Mouse (Mus musculus) small intestine, adult 2 months (tissue): ENCODE measurements around the gene BC067074. TPM values are rescaled to one million over a fixed set of nuclear protein-coding genes. Genes with fewer than 3 reads are reported as not detected.

Experiments
- H3K27ac ChIP-seq: fragments of 200-500 bp; 2 replicates; pipeline ENCODE4 v1.5.1; 2012; ENCODE audit warnings: low read depth, low read length, control low read depth, inconsistent platforms; ENCODE audit not compliant: insufficient read depth
- H3K27me3 ChIP-seq: fragments of 200-500 bp; 2 replicates; pipeline ENCODE4 v1.6.1; 2012; ENCODE audit warnings: mild to moderate bottlenecking, moderate library complexity, low read length, inconsistent platforms; ENCODE audit not compliant: control insufficient read depth, insufficient read depth
- H3K36me3 ChIP-seq: fragments of 200-500 bp; 2 replicates; pipeline ENCODE4 v1.6.1; 2012; ENCODE audit warnings: mild to moderate bottlenecking, low read length, control low read depth, inconsistent platforms; ENCODE audit not compliant: control insufficient read depth, insufficient read depth
- H3K4me1 ChIP-seq: fragments of 200-500 bp; 2 replicates; pipeline ENCODE4 v1.6.1; 2012; ENCODE audit warnings: low read length, inconsistent platforms, mixed read lengths; ENCODE audit not compliant: control insufficient read depth, insufficient read depth, insufficient read length
- H3K4me3 ChIP-seq: fragments of 200-500 bp; 2 replicates; pipeline ENCODE4 v1.5.1; 2012; ENCODE audit warnings: low read depth, mild to moderate bottlenecking, control low read depth, inconsistent platforms, low read length, moderate library complexity
- CTCF ChIP-seq: fragments of 200-500 bp; IDR thresholded peaks from 2 replicates; pipeline ENCODE4 v1.5.1; 2012; ENCODE audit warnings: low read depth, mild to moderate bottlenecking, control low read depth, inconsistent platforms, low read length, moderate library complexity, mixed read lengths; ENCODE audit not compliant: insufficient replicate concordance, insufficient read length; ENCODE audit errors: extremely low read depth
- POLR2A ChIP-seq: fragments of 200-500 bp; IDR thresholded peaks from 2 replicates; pipeline ENCODE4 v1.6.1; 2012; ENCODE audit warnings: low read depth, mild to moderate bottlenecking, control low read depth, inconsistent platforms, low read length, moderate library complexity
- WGBS: fragments of 180-500 bp; shearing (Covaris S2); methylation state at CpG from one replicate; pipeline ENCODE4 v1.1.7; 2018; 5-methylcytosine and 5-hydroxymethylcytosine counted together
- polyA plus RNA-seq: library from polyadenylated mRNA; depleted of rRNA; stranded (reverse); fragments of >200 nt; gene quantifications from 2 replicates; pipeline ENCODE4 v1.2.3, GENCODE M21; 2012

Gene BC067074
- polyA plus RNA-seq, 1 experiment: 0.10 TPM

- Histone ChIP-seq H3K27me3 (no peaks in the 10 kb centered on the region), H3K4me1 (peaks cover 8% of the 10 kb centered on the region), H3K36me3 (no peaks in the 10 kb centered on the region), H3K27ac (no peak overlapping the region), H3K4me3 (no peak overlapping the region)
- TF ChIP-seq POLR2A: no peak
- TF ChIP-seq CTCF: no peak
- 73% methylated on average over 4 of the region's 4 CpGs for WGBS
These were observed 108.5 kb downstream of the BC067074 start for GRCm38 (mm10) chr13:113401373-113402010.

- Histone ChIP-seq H3K27ac (no peak overlapping the region), H3K4me3 (no peak overlapping the region), H3K4me1 (no peaks in the 10 kb centered on the region), H3K27me3 (no peaks in the 10 kb centered on the region), H3K36me3 (no peaks in the 10 kb centered on the region)
- WGBS: 79% methylated on average over 6 of the region's 6 CpGs
- no peak for TF ChIP-seq CTCF
These were observed 110.7 kb downstream of the BC067074 start for GRCm38 (mm10) chr13:113403706-113404105.

- no peak overlapping the region for H3K4me3 ChIP-seq
These were observed 111.2 kb downstream of the BC067074 start for GRCm38 (mm10) chr13:113404172-113404571.

GRCm38 (mm10) chr13:113409941-113410340 is 117.0 kb downstream of the BC067074 start:
- H3K4me3 ChIP-seq: no peak overlapping the region
- H3K27ac ChIP-seq: no peak overlapping the region
- H3K27me3 ChIP-seq: no peaks in the 10 kb centered on the region
- H3K4me1 ChIP-seq: peaks cover 9% of the 10 kb centered on the region; the same call in 1 of the 2 replicates
- H3K36me3 ChIP-seq: no peaks in the 10 kb centered on the region
- no peak for TF ChIP-seq CTCF
- TF ChIP-seq POLR2A: no peak
- 80% methylated on average over 12 of the region's 12 CpGs for WGBS

More at GRCm38 (mm10) chr13:113404172-113404571, 111.2 kb downstream of the BC067074 start:
- no peaks in the 10 kb centered on the region for H3K4me1 ChIP-seq
- H3K27ac ChIP-seq: no peak overlapping the region; the same call in 1 of the 2 replicates
- H3K27me3 ChIP-seq: no peaks in the 10 kb centered on the region
- TF ChIP-seq CTCF: no peak
- TF ChIP-seq POLR2A: no peak
- 81% methylated on average over 2 of the region's 2 CpGs for WGBS
- no peaks in the 10 kb centered on the region for H3K36me3 ChIP-seq

- TF ChIP-seq CTCF: no peak
- no peak for TF ChIP-seq POLR2A
- peaks cover 21% of the 10 kb centered on the region; the same call in 1 of the 2 replicates for H3K4me1 ChIP-seq
- H3K27me3 ChIP-seq: no peaks in the 10 kb centered on the region
- 54% methylated on average over 7 of the region's 7 CpGs for whole genome bisulfite sequencing
- peak overlapping the region; percentile 64 for H3K27ac ChIP-seq
- no peaks in the 10 kb centered on the region for H3K36me3 ChIP-seq
- H3K4me3 ChIP-seq: no peak overlapping the region
These were observed 122.6 kb downstream of the BC067074 start for GRCm38 (mm10) chr13:113415527-113415926.

GRCm38 (mm10) chr13:113416986-113417385 is 124.0 kb downstream of the BC067074 start:
- no peaks in the 10 kb centered on the region for H3K36me3 ChIP-seq
- H3K4me1 ChIP-seq: peaks cover 18% of the 10 kb centered on the region; the same call in 1 of the 2 replicates
- TF ChIP-seq POLR2A: no peak
- no peak for TF ChIP-seq CTCF
- no peak overlapping the region for H3K27ac ChIP-seq
- no peaks in the 10 kb centered on the region for H3K27me3 ChIP-seq
- H3K4me3 ChIP-seq: no peak overlapping the region
- 89% methylated on average over 4 of the region's 4 CpGs for WGBS

GRCm38 (mm10) chr13:113417757-113418483 is 125.0 kb downstream of the BC067074 start:
- WGBS: 6% methylated on average over 9 of the region's 9 CpGs
- peaks cover 18% of the 10 kb centered on the region; the same call in 1 of the 2 replicates for H3K4me1 ChIP-seq

More at GRCm38 (mm10) chr13:113417757-113418483, 125.0 kb downstream of the BC067074 start:
- Histone ChIP-seq H3K27me3 (no peaks in the 10 kb centered on the region), H3K36me3 (no peaks in the 10 kb centered on the region), H3K27ac (peak overlapping the region; percentile 52), H3K4me3 (no peak overlapping the region)
- no peak for TF ChIP-seq CTCF
- no peak for TF ChIP-seq POLR2A
